Mouse (Mus musculus): ENCODE data around the gene Gm5901.

GRCm38 (mm10) chr7:105372912-105373311 lies 1.9 kb upstream of the Gm5901 start:
- TF ChIP-seq MYOG (IDR thresholded peaks at IDR 0.05; ENCODE audit: control insufficient read depth, extremely low read depth, insufficient read length) = no peak
- no peak for TF ChIP-seq CTCF (IDR thresholded peaks at IDR 0.05; ENCODE audit: control insufficient read depth, insufficient read depth, insufficient read length)
- no peak for TF ChIP-seq MYOD1 (IDR thresholded peaks at IDR 0.05; ENCODE audit: control insufficient read depth, insufficient read length, low read depth)
- TF ChIP-seq CEBPB (IDR thresholded peaks at IDR 0.05; ENCODE audit: low read depth) = no peak
- TF ChIP-seq MAX (IDR thresholded peaks at IDR 0.05) = no peak
- no peak for TF ChIP-seq FOSL1 (IDR thresholded peaks at IDR 0.05; ENCODE audit: insufficient read depth, low read length, poor library complexity, severe bottlenecking)
- no peak for TF ChIP-seq USF1 (IDR thresholded peaks at IDR 0.05; ENCODE audit: low read depth)

All from C2C12 (cell line).